Mouse (Mus musculus) layer of hippocampus, postnatal 14 days (tissue): ENCODE measurements around the gene Fam160a1. TPM values are rescaled to one million over a fixed set of nuclear protein-coding genes. Genes with fewer than 3 reads are reported as not detected.

Experiments
- DNase-seq, 2 experiments: peaks; one replicate each; pipeline ENCODE4 v3.0.0; 2021 to 2022; ENCODE audit warnings: low spot score in 2 of 2, mixed read lengths in 1 of 2
- total RNA-seq, 2 experiments: library from RNA; stranded (reverse); gene quantifications; 2 replicates each; pipeline ENCODE4 v1.2.3; 2021

Fam160a1 gene
- total RNA-seq, 2 experiments from 2014 or later: 5.2 to 6.5 TPM

GRCm38 (mm10) chr3:85636716-85637447 lies 180.2 kb downstream of the Fam160a1 start:
- no peak for DNase-seq

- no peak for DNase-seq
These were observed 181.5 kb downstream of the Fam160a1 start for GRCm38 (mm10) chr3:85635591-85635990.

GRCm38 (mm10) chr3:85635126-85635419 lies 182.0 kb downstream of the Fam160a1 start:
- DNase-seq: no peak

- DNase-seq: no peak
These were observed 182.5 kb downstream of the Fam160a1 start for GRCm38 (mm10) chr3:85634389-85635125.

- DNase-seq: no peak
These were observed 183.4 kb downstream of the Fam160a1 start for GRCm38 (mm10) chr3:85633733-85634132.

- no peak for DNase-seq
These were observed 187.1 kb downstream of the Fam160a1 start for GRCm38 (mm10) chr3:85629895-85630510.

- DNase-seq: no peak
These were observed 197.3 kb downstream of the Fam160a1 start for GRCm38 (mm10) chr3:85619751-85620150.

- DNase-seq: no peak
These were observed 197.7 kb downstream of the Fam160a1 start for GRCm38 (mm10) chr3:85619345-85619744.

GRCm38 (mm10) chr3:85618885-85619284 lies 198.2 kb downstream of the Fam160a1 start:
- no peak for DNase-seq

- no peak for DNase-seq
These were observed 200.7 kb downstream of the Fam160a1 start for GRCm38 (mm10) chr3:85616389-85616788.

Other genes starting within 250 kb of the Fam160a1 start
- gene Gatb, start 243.2 kb downstream of the Fam160a1 start, total RNA-seq: 10 to 100 TPM; 19.2 to 20.9 TPM
- under 1 TPM; 0.29 to 0.48 TPM for gene Glt28d2, start 70.2 kb upstream of the Fam160a1 start, total RNA-seq
- gene Gm37240, start 70.2 kb upstream of the Fam160a1 start, total RNA-seq: 1 to 10 TPM in 1 of 2 experiments, under 1 TPM in 1; 0.98 to 1.0 TPM
- 10 to 100 TPM; 40.6 to 42.5 TPM for gene Sh3d19, start 153.8 kb upstream of the Fam160a1 start, total RNA-seq
- not detected for gene Prss48, start 185.2 kb upstream of the Fam160a1 start, total RNA-seq